Mouse (Mus musculus) erythroid progenitor cell, adult 5-6 weeks (primary cell): ENCODE data around the gene Zc3hav1l. TPM values are rescaled to one million over a fixed set of nuclear protein-coding genes. Genes with fewer than 3 reads are reported as not detected.

Experiments used
- ATAC-seq: replicated peaks from 2 replicates; pipeline ENCODE4 v1.8.0; 2016; ENCODE audit warnings: moderate number of reproducible peaks, mild to moderate bottlenecking, moderate TSS enrichment, inconsistent platforms; ENCODE audit not compliant: poor library complexity, low FRiP score, severe bottlenecking
- total RNA-seq, 2 experiments: library from RNA; stranded (forward) in 1 of 2; stranded (reverse) in 1 of 2; fragments of 150-400 nt in 1 of 2; fragments of 186-747, 209-891 nt in 1 of 2; gene quantifications; 2 replicates each; pipeline versions ENCODE4 v1.2.3 to v1.2.4; 2015 to 2017; ENCODE audit warnings: low replicate concordance in 2 of 2

Gene Zc3hav1l
- total RNA-seq, 2 experiments from 2014 or later = 1.1 to 2.5 TPM

DNA sequence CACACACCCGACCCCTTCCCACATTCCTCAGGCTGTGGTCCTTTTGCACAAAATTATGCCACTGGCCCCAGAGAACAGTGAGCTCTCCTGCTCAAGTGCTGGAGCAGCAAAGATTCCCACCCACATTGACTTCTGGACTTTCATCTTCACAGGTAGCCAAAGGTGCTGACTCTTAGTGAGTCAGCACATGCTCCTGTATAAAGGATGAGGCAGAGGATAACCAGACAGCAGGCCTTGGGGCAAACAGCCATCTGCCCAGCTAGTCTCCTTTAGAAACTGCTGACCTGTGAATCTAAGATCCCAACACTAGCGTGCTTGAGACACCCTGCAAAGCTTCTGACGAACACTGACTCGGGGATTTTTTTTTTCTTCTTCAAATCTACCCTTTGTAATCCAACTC lies 60.7 kb downstream of the Zc3hav1l start:
- no peak for ATAC-seq

Other genes with a start within 250 kb of the Zc3hav1l start
- gene Tmem213, start 190.0 kb downstream of the Zc3hav1l start, total RNA-seq (2015; ENCODE audit: low replicate concordance) = not detected in 2 replicates
- not detected in 2 replicates for gene Tmem213, start 190.0 kb downstream of the Zc3hav1l start, total RNA-seq (2017; ENCODE audit: low replicate concordance)
- not detected in 2 replicates for gene Atp6v0a4, start 174.7 kb downstream of the Zc3hav1l start, total RNA-seq (2015; ENCODE audit: low replicate concordance)
- gene Atp6v0a4, start 174.7 kb downstream of the Zc3hav1l start, total RNA-seq (2017; ENCODE audit: low replicate concordance) = not detected in 2 replicates
- 0.72 TPM in 1 of 2 replicates, not detected in the other for gene D630045J12Rik, start 45.2 kb downstream of the Zc3hav1l start, total RNA-seq (2015; ENCODE audit: low replicate concordance)
- 0.13 TPM in 1 of 2 replicates, not detected in the other for gene D630045J12Rik, start 45.2 kb downstream of the Zc3hav1l start, total RNA-seq (2017; ENCODE audit: low replicate concordance)
- gene Zc3hav1, start 55.3 kb upstream of the Zc3hav1l start, total RNA-seq (2015; ENCODE audit: low replicate concordance) = 149 and 161 TPM in 2 replicates
- gene Zc3hav1, start 55.3 kb upstream of the Zc3hav1l start, total RNA-seq (2017; ENCODE audit: low replicate concordance) = 166 and 185 TPM in 2 replicates
- 0.72 TPM in 1 of 2 replicates, not detected in the other for gene Ttc26, start 82.2 kb upstream of the Zc3hav1l start, total RNA-seq (2015; ENCODE audit: low replicate concordance)
- gene Ttc26, start 82.2 kb upstream of the Zc3hav1l start, total RNA-seq (2017; ENCODE audit: low replicate concordance) = not detected in 2 replicates
- 46.5 and 66.3 TPM in 2 replicates for gene Ubn2, start 134.7 kb upstream of the Zc3hav1l start, total RNA-seq (2015; ENCODE audit: low replicate concordance)
- 33.1 and 36.6 TPM in 2 replicates for gene Ubn2, start 134.7 kb upstream of the Zc3hav1l start, total RNA-seq (2017; ENCODE audit: low replicate concordance)
- gene Fmc1, start 234.2 kb upstream of the Zc3hav1l start, total RNA-seq (2015; ENCODE audit: low replicate concordance) = 26.0 and 26.7 TPM in 2 replicates
- gene Fmc1, start 234.2 kb upstream of the Zc3hav1l start, total RNA-seq (2017; ENCODE audit: low replicate concordance) = 0.90 and 1.1 TPM in 2 replicates